Mouse (Mus musculus) heart, embryonic 15.5 days (tissue): Measurements from ENCODE around the gene Gm20696. TPM values are rescaled to one million over a fixed set of nuclear protein-coding genes. Genes with fewer than 3 reads are reported as not detected.

Experiments used
- ATAC-seq: fragments of 200-750 bp; cut with Nextera tagmentation; replicated peaks from 2 replicates; pipeline ENCODE4 v1.8.0; 2017; ENCODE audit warnings: low read depth, moderate TSS enrichment; ENCODE audit not compliant: insufficient number of reproducible peaks, insufficient read depth, low FRiP score
- H3K27ac ChIP-seq: fragments of 300-500 bp; sonication (generic); 2 replicates; pipeline ENCODE4 v1.5.1; 2015; ENCODE audit warnings: mild to moderate bottlenecking, inconsistent platforms
- H3K27me3 ChIP-seq: fragments of 300-500 bp; sonication (generic); 2 replicates; pipeline ENCODE4 v1.6.1; 2015; ENCODE audit warnings: inconsistent platforms
- H3K36me3 ChIP-seq: fragments of 300-500 bp; sonication (generic); 2 replicates; pipeline ENCODE4 v1.6.1; 2015; ENCODE audit warnings: mild to moderate bottlenecking, inconsistent platforms
- H3K4me1 ChIP-seq: fragments of 300-500 bp; sonication (generic); replicated peaks from 2 replicates; pipeline ENCODE4 v1.6.1; 2015; ENCODE audit warnings: inconsistent platforms
- H3K4me2 ChIP-seq: fragments of 300-500 bp; sonication (generic); 2 replicates; pipeline ENCODE4 v1.6.1; 2015; ENCODE audit warnings: inconsistent platforms, mild to moderate bottlenecking, moderate library complexity
- H3K4me3 ChIP-seq: fragments of 300-500 bp; sonication (generic); 2 replicates; pipeline ENCODE4 v1.5.1; 2015; ENCODE audit warnings: mild to moderate bottlenecking, inconsistent platforms
- H3K9ac ChIP-seq: fragments of 300-500 bp; sonication (generic); 2 replicates; pipeline ENCODE4 v1.6.1; 2015; ENCODE audit warnings: mild to moderate bottlenecking, inconsistent platforms
- H3K9me3 ChIP-seq: fragments of 300-500 bp; sonication (generic); replicated peaks from 2 replicates; pipeline ENCODE4 v1.6.1; 2016; ENCODE audit warnings: inconsistent platforms
- WGBS: fragments of 180-500 bp; shearing (Covaris S2); methylation state at CpG from one replicate; pipeline ENCODE4 v1.1.7; 2015; ENCODE audit warnings: mixed read lengths; 5-methylcytosine and 5-hydroxymethylcytosine counted together
- polyA plus RNA-seq: library from polyadenylated mRNA; unstranded; fragments of >200 nt; fragmentation: Nextera tagmentation; extraction: Ambion mirVana; gene quantifications from 2 replicates; pipeline ENCODE4 v1.2.1, GENCODE M21; 2015

Gm20696 gene
- polyA plus RNA-seq, 1 experiment from 2014 or later: 2.9 TPM

GRCm38 (mm10) chr6:99525351-99525750 is 141.2 kb downstream of the Gm20696 start:
- Histone ChIP-seq H3K4me1 (peaks cover 6% of the 10 kb centered on the region), H3K27ac (no peak overlapping the region), H3K4me2 (no peak overlapping the region), H3K36me3 (peaks cover 14% of the 10 kb centered on the region; the same call in 1 of the 2 replicates), H3K27me3 (no peaks in the 10 kb centered on the region), H3K9me3 (no peaks in the 10 kb centered on the region), H3K4me3 (no peak overlapping the region), H3K9ac (no peak overlapping the region)
- no peak for ATAC-seq
- 53% methylated on average over 8 of the region's 8 CpGs for WGBS

GRCm38 (mm10) chr6:99523679-99524370 is 142.8 kb downstream of the Gm20696 start:
- H3K9me3 ChIP-seq: no peaks in the 10 kb centered on the region
- peak overlapping the region; percentile 96 for H3K9ac ChIP-seq
- peaks cover 14% of the 10 kb centered on the region; the same call in 1 of the 2 replicates for H3K36me3 ChIP-seq
- H3K4me3 ChIP-seq: peak overlapping the region; percentile 87
- H3K4me1 ChIP-seq: peaks cover 12% of the 10 kb centered on the region
- H3K27me3 ChIP-seq: no peaks in the 10 kb centered on the region
- no peak for ATAC-seq
- H3K4me2 ChIP-seq: peak overlapping the region; percentile 87
- H3K27ac ChIP-seq: peak overlapping the region; percentile 100
- 28% methylated on average over 10 of the region's 10 CpGs for WGBS

GRCm38 (mm10) chr6:99523109-99523632 is 143.4 kb downstream of the Gm20696 start:
- Histone ChIP-seq H3K4me3 (peak overlapping the region; percentile 87), H3K4me1 (peaks cover 12% of the 10 kb centered on the region), H3K9me3 (no peaks in the 10 kb centered on the region), H3K36me3 (peaks cover 14% of the 10 kb centered on the region; the same call in 1 of the 2 replicates), H3K9ac (peak overlapping the region; percentile 96), H3K4me2 (peak overlapping the region; percentile 87), H3K27ac (peak overlapping the region; percentile 100), H3K27me3 (no peaks in the 10 kb centered on the region)
- WGBS: 1% methylated on average over 22 of the region's 22 CpGs
- ATAC-seq: peak; percentile 53

GRCm38 (mm10) chr6:99522359-99523108 is 144.1 kb downstream of the Gm20696 start, which contains the start of gene Foxp1:
Gene Foxp1, minus strand, starts transcription at chr6:99522721.
- Histone ChIP-seq H3K9ac (peak within 1 kb of the TSS; percentile 96), H3K36me3 (peaks cover 14% of the 10 kb centered on the region; the same call in 1 of the 2 replicates), H3K4me3 (peak within 1 kb of the TSS; percentile 87), H3K4me1 (peaks cover 12% of the 10 kb centered on the region), H3K27ac (peak within 1 kb of the TSS; percentile 100), H3K4me2 (peak within 1 kb of the TSS; percentile 87), H3K27me3 (no peaks in the 10 kb centered on the region), H3K9me3 (no peaks in the 10 kb centered on the region)
- WGBS: under 1% methylated on average over 72 of the region's 72 CpGs
- peak; percentile 24; the same call in 1 of the 2 replicates for ATAC-seq

- Histone ChIP-seq H3K4me3 (peak overlapping the region; percentile 87), H3K9ac (peak overlapping the region; percentile 96), H3K4me2 (peak overlapping the region; percentile 87), H3K9me3 (no peaks in the 10 kb centered on the region), H3K36me3 (peaks cover 9% of the 10 kb centered on the region; the same call in 1 of the 2 replicates), H3K4me1 (peaks cover 12% of the 10 kb centered on the region), H3K27ac (peak overlapping the region; percentile 100), H3K27me3 (no peaks in the 10 kb centered on the region)
- peak; percentile 17; the same call in 1 of the 2 replicates for ATAC-seq
- WGBS: under 1% methylated on average over 64 of the region's 64 CpGs
Observed at GRCm38 (mm10) chr6:99521641-99522358, 144.8 kb downstream of the Gm20696 start.

GRCm38 (mm10) chr6:99521038-99521640 is 145.5 kb downstream of the Gm20696 start:
- Histone ChIP-seq H3K9me3 (no peaks in the 10 kb centered on the region), H3K9ac (peak overlapping the region; percentile 96), H3K4me3 (peak overlapping the region; percentile 87), H3K4me1 (peaks cover 12% of the 10 kb centered on the region), H3K27ac (peak overlapping the region; percentile 100), H3K27me3 (no peaks in the 10 kb centered on the region), H3K36me3 (peaks cover 3% of the 10 kb centered on the region; the same call in 1 of the 2 replicates), H3K4me2 (peak overlapping the region; percentile 87)
- peak; percentile 75 for ATAC-seq
- WGBS: under 1% methylated on average over 46 of the region's 54 CpGs

- no peak for ATAC-seq
- Histone ChIP-seq H3K36me3 (no peaks in the 10 kb centered on the region), H3K9ac (peak overlapping the region; percentile 96), H3K4me3 (peak overlapping the region; percentile 87), H3K4me1 (peaks cover 12% of the 10 kb centered on the region), H3K9me3 (no peaks in the 10 kb centered on the region), H3K4me2 (peak overlapping the region; percentile 87), H3K27ac (peak overlapping the region; percentile 100), H3K27me3 (no peaks in the 10 kb centered on the region)
- WGBS: under 1% methylated on average over 25 of the region's 27 CpGs
Observed at GRCm38 (mm10) chr6:99520676-99521037, 145.9 kb downstream of the Gm20696 start.

- peak overlapping the region; percentile 100 for H3K27ac ChIP-seq
- H3K27me3 ChIP-seq: no peaks in the 10 kb centered on the region
- peak overlapping the region; percentile 96 for H3K9ac ChIP-seq
- H3K36me3 ChIP-seq: no peaks in the 10 kb centered on the region
- ATAC-seq: no peak
- H3K4me1 ChIP-seq: peaks cover 9% of the 10 kb centered on the region
- H3K4me3 ChIP-seq: peak overlapping the region; percentile 87
- H3K9me3 ChIP-seq: no peaks in the 10 kb centered on the region
- WGBS: 9% methylated on average over 37 of the region's 38 CpGs
- H3K4me2 ChIP-seq: peak overlapping the region; percentile 87
Observed at GRCm38 (mm10) chr6:99519806-99520675, 146.6 kb downstream of the Gm20696 start.

GRCm38 (mm10) chr6:99519052-99519451 is 147.5 kb downstream of the Gm20696 start:
- H3K4me2 ChIP-seq: peak overlapping the region; percentile 87; the same call in 1 of the 2 replicates
- no peak overlapping the region for H3K9ac ChIP-seq
- H3K4me1 ChIP-seq: peaks cover 8% of the 10 kb centered on the region
- ATAC-seq: no peak
- H3K36me3 ChIP-seq: no peaks in the 10 kb centered on the region
- WGBS: 64% methylated on average over 4 of the region's 4 CpGs
- no peak overlapping the region for H3K4me3 ChIP-seq
- no peaks in the 10 kb centered on the region for H3K9me3 ChIP-seq
- no peak overlapping the region for H3K27ac ChIP-seq
- H3K27me3 ChIP-seq: no peaks in the 10 kb centered on the region

GRCm38 (mm10) chr6:99515667-99516199 is 150.9 kb downstream of the Gm20696 start:
- H3K27me3 ChIP-seq: no peaks in the 10 kb centered on the region
- no peak overlapping the region for H3K4me2 ChIP-seq
- no peak overlapping the region for H3K27ac ChIP-seq
- no peak for ATAC-seq
- H3K9me3 ChIP-seq: no peaks in the 10 kb centered on the region
- H3K36me3 ChIP-seq: no peaks in the 10 kb centered on the region
- WGBS: 80% methylated on average over 7 of the region's 7 CpGs
- no peak overlapping the region for H3K4me3 ChIP-seq
- no peak overlapping the region for H3K9ac ChIP-seq
- H3K4me1 ChIP-seq: peaks cover 18% of the 10 kb centered on the region
